Mouse (Mus musculus) kidney, postnatal 25 days (tissue): ENCODE measurements around the gene Anxa2.

Source experiments
- DNase-seq, 2 experiments: peaks; one replicate each; pipeline ENCODE4 v3.0.0; 2021; ENCODE audit warnings: mixed read lengths in 2 of 2

Gene Anxa2

GRCm38 (mm10) chr9:69459876-69460275 lies 6.5 kb downstream of the Anxa2 start:
- no peak for DNase-seq

DNA sequence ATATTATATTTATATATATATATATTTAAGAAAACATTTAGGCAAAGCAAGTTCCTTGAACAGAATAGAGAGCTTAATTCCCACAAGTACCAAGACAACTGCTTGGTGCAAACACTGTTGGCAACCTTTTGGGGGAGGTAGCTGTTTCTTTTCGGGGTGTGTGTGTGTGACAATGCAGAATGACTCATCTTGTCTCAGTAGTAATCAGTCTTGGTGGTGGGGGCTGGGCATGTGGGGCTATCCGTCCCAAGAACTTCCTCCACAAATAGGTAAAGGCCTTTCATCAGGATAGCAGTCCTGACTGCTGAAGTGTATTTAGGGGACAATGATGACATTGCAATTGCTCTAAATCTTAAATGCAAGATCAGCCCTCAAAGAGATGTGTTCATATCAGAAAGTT lies 9.6 kb downstream of the Anxa2 start:
- no peak for DNase-seq

GRCm38 (mm10) chr9:69464109-69464756 lies 10.8 kb downstream of the Anxa2 start:
- DNase-seq: no peak

DNA sequence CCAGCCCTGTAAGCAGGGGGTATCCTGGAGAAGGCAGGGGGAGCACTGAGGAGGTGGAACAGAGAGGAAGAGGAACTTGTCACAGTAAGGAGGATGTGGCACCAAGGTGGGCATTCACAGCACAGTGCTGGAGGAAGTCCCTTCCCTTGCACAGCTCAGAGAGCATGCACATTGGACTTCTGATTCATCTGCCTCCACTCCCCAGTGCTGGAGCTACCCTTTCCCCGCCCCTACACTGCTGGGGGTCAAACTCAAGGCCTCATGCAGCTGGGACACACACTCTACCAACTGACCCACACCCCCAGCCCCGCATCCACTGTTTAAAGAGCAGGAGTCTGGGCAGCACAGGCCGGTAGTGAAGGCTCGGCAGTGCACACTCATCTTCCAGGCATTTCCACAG lies 12.7 kb downstream of the Anxa2 start:
- DNase-seq: peak in 1 of 2 experiments; percentile 61

GRCm38 (mm10) chr9:69467310-69467939 lies 14.0 kb downstream of the Anxa2 start:
- DNase-seq: no peak

DNA sequence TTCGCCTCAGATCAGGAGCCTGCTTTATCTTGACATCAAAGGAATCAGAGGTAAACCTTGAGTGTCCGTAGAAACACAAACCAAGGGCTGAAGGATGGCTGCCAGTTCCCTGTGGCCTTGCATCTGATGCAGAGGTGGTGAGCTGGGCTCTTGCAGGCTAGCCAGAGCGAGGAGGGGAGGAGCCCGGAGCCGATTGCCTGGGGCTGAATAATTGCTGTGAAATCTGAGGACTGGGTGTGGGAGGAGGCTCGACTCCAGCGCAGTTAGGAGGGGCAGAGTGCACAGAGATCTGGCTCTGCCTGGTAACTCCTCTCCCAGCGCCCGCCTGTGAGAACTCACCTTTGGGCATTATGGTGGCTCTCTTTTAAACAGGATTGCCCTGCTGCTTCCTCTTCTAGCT lies 15.6 kb downstream of the Anxa2 start:
- peak; percentile 49 to 63 for DNase-seq

DNA sequence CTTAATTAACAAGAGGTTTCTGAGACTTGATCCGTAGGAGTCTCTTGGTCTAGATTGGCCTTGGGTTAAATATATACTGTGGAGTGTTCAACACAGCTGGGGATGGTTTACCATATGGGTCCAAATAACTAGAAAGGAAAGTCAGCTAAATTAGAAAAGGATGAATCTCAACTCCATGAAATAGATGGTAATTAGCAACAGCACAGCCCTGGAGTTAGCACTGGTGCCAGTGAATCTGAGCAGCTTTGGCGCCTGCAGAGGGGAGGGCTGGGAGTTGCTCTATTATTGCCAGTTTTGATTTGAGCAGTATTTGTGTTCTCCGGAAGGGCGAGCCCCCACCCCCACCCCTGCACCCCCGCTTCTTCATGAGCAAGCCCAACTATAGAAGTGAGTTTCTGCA lies 16.9 kb downstream of the Anxa2 start:
- DNase-seq: no peak

GRCm38 (mm10) chr9:69470921-69471320 lies 17.5 kb downstream of the Anxa2 start:
- DNase-seq: peak; percentile 25 to 46

DNA sequence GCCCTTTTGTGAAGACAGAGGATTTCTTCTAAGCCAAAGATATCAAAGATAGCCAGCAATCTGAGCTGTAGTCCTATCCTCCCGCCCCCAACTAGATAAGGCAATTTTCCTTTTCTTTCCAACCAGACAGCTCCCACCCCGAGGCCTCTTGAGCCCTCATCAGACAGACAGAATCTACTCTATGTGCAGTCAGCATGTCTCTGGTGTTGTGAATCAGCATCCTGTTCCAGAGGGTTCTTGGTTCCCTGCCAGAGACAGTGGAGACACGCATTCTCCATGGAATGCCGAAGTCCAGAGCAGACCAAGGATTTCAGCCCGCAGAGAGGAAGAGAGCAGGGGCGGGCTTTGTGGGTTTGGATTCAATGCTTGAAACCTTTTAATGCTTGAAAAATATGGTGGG lies 19.3 kb downstream of the Anxa2 start:
- DNase-seq: peak; percentile 91

- no peak for DNase-seq
Observed at GRCm38 (mm10) chr9:69475873-69476272, 22.5 kb downstream of the Anxa2 start.

- peak in 1 of 2 experiments; percentile 46 for DNase-seq
Observed at GRCm38 (mm10) chr9:69477195-69477823, 23.9 kb downstream of the Anxa2 start.

DNA sequence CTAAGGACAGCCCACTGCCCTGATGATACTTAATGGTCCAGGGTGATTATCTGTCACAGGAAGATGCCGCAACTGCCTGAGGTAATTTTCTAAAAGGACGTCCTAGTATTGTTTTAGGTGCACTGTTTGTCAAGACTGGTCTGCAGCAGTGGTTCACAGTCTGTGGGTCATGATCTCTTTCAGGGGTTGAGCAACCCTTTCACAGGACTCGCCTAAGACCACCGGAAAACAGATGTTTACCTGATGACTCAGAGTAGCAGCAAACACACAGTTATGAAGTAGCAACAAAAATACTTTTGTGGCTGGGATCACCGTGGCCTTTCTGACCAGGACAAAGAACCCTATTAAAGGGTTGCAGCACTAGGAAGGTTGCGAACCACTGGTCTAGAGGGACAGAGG lies 24.4 kb downstream of the Anxa2 start:
- peak in 1 of 2 experiments; percentile 23 for DNase-seq

DNA sequence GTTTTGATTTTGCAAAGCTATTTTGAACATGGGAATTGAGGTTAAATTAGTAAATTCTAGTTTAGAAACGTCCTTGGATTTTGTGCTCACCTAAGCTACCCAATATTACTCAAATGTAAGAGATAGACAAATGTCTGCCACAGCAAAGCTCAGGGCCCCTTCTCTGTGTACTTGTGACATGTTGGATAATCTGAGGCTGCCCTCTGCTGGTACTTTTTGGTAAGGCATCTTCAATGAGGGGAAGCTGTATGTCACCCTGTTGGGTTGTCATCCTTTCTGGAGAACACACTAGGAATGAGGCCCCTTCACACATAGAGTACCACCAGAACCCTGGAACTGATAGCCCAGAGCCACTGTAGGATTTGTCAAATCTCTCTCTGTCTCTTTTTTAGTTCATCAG lies 26.9 kb downstream of the Anxa2 start:
- DNase-seq: peak; percentile 73 to 92

- peak in 1 of 2 experiments; percentile 18 for DNase-seq
Observed at GRCm38 (mm10) chr9:69483811-69484210, 30.4 kb downstream of the Anxa2 start.

GRCm38 (mm10) chr9:69486140-69486539 lies 32.7 kb downstream of the Anxa2 start:
- DNase-seq: no peak

DNA sequence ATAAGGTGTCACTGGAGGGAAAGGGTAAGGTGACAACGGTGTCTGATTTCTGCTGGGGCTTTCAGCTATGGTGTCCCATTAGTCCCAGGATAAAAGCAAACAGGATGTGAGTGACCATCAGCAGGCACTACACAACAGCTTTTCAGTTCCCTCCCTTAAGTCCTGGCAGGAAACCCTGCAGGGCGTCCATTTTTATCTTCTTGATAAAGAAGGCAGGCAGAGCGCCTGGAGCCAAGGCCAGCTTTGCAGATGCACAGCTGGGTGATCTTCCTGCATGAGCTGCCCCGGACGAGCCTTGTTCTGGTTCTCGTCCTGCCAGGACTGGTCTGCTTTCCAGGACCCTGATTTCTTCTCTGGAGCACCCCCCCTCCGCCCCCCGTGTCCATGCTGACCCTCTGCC lies 35.1 kb downstream of the Anxa2 start:
- no peak for DNase-seq

DNA sequence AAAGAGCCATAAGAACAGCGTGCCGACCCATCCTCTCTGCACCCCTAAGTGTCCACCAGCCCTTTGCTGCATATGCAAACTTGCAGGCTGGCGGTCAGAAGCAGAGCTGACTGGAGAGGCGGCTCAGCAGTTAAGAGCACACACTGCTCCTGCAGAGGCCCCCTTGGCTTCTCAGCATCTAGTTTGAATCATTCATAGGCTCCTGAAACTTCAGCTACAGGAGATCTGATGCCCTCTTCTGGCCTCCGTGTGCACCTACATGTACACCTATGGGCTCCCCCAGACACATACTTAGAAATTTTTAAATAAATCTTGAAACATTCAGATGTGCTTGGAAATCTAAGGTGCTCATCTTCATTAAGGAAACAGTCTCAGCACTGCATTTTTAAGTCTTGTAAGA lies 35.6 kb downstream of the Anxa2 start:
- DNase-seq: no peak

- no peak for DNase-seq
Observed at GRCm38 (mm10) chr9:69492809-69493208, 39.4 kb downstream of the Anxa2 start.

DNA sequence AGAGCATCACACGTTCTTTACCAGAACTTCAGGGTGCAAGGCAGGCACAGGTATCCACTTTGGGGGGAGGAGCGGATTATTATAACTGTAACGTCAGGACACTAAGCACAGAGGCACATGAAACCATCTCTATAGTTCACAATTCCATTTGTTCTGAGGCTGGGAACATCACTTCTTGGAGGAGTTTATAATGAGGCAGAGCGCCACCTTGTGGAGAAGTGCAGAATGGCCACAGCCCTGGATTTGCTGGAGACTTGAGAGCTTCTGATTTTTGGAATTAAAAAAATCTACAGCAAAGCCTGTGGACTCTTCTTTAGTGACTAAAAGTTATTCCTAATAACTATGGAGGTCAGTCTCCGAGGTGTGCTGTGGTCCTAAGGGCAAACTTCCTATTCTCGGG lies 49.1 kb downstream of the Anxa2 start:
- DNase-seq: peak in 1 of 2 experiments; percentile 80

GRCm38 (mm10) chr9:69505611-69506010 lies 52.2 kb downstream of the Anxa2 start:
- peak in 1 of 2 experiments; percentile 32 for DNase-seq

- DNase-seq: no peak
Observed at GRCm38 (mm10) chr9:69507206-69507605, 53.8 kb downstream of the Anxa2 start.

DNA sequence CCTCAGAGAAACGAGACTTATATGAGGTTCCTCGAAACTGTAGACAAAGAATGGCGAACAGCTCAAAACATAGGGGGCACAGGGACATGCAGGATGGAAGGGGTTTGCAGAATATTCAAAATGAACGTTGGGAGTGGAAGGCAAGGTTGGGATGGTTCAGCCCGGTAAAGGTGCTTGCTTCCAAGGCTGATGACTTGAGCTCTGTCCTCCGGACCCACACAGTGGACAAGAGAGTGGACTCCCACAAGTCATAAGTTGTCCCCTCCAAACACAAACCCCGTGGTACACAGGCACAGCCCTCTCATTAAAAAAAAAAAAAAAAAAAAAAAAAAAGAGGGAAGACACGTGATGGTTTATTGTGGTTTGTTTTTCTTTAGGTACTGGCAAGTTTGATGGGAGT lies 54.6 kb downstream of the Anxa2 start:
- DNase-seq: no peak

- no peak for DNase-seq
Observed at GRCm38 (mm10) chr9:69511881-69512590, 58.6 kb downstream of the Anxa2 start.

DNA sequence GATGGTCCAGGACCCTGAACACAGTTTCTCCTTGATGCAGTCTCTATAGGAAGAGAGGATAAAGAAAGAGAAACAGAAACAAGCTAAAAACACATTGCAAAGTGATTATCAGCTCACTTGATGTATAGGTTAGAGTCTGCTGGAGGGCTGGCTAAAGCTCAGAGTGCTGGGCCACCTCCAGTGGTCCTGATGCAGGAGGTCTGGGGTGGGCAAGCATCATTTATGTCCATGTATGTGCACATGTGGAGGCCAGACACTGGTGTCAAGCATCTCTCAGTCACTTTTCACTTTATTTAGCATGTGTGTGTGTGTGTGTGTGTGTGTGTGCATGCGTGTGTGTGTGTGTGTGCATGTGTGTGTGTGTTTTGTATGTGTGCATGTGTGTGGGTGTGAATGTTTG lies 59.3 kb downstream of the Anxa2 start:
- no peak for DNase-seq
